Mouse (Mus musculus): ENCODE data around the gene Lca5l.

DNA sequence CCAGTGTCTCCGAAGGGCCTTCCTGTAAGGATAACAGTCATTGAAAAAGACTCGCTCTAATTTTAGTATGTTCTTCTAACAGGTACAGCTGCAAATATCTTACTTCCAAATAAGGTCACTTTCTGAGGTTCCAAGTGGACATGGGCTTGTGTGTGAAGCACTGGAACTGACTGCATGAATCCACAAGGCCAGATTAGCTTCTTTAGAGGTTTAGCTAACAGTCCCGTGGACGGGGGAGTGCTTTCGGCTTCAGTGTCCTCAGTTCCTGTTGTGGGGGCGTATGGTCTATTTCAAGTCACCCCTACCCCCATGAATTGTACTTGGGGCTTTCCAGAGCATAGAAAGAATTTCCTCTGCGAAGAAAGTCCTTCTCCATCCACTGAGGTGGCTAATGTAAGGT, 18.8 kb upstream of the Lca5l start:
- TF ChIP-seq CTCF (IDR thresholded peaks at IDR 0.05; ENCODE audit: low read depth) (no peak), EP300 (IDR thresholded peaks at IDR 0.05; ENCODE audit: low read depth) (no peak)

Data from liver, embryonic 14.5 days (tissue).